Mouse (Mus musculus): ENCODE measurements around the gene Rtkn.

The Rtkn gene

DNA sequence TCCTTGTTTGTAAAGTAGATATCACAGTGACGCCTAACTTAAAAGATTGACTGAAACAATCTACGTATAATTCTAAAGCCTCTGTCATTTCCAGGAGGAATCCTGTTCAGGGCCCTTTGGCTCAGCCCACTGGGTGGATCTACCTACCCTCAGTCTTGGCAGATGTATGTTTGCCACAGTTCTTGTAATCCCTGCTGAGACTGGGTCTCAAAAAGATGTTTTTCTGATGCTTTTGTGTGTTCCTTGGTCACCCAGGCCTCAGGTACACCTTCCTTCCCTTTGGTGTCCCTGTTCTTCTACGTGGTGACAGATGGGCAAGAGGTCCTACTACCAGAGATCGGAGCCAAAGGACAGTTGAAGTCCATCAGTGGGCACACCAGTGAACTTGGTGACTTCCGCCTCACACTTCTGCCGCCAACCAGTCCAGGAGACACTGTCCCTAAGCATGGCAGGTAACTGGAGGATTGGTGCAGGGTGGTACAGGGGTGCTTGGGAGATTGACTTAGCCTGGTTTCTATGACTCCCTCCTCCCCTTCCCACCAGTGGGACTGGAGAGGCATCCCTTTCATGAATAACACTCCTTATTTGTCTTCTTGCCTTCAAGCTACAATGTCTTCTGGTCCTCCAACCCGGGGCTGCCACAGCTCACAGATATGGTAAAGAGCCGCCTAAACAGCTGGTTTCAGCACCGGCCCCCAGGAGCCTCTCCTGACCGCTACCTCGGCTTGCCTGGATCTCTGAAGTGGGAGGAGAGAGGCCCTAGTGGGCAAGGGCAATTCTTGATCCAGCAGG is 18.7 kb upstream of the Rtkn start:
- no peak for DNase-seq (ENCODE audit: low spot score in 2 of 2)

GRCm38 (mm10) chr6:83117165-83117438 is 18.2 kb upstream of the Rtkn start:
- no peak for DNase-seq (ENCODE audit: low spot score in 2 of 2)

- no peak for DNase-seq (ENCODE audit: low spot score in 2 of 2)
Observed at GRCm38 (mm10) chr6:83117616-83118015, 17.6 kb upstream of the Rtkn start.

DNA sequence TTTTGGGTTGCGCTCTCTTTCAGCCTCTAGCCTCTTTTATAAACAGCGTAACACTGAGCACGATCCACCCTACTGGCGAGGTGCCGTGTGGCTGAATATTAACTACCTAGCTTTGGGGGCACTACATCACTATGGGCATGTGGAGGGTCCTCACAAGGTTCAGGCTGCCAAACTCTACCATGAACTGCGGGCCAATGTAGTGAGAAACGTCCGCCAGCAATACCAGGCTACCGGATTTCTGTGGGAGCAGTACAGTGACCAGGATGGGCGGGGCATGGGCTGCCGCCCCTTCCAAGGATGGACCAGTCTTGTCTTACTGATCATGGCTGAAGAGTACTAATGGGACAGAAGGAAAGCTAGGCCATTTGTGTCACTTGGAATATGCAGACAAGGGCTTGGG is 16.9 kb upstream of the Rtkn start:
- no peak for DNase-seq (ENCODE audit: low spot score in 2 of 2)

- DNase-seq (ENCODE audit: low spot score in 2 of 2), result no peak
Observed at GRCm38 (mm10) chr6:83118825-83119733, 16.2 kb upstream of the Rtkn start.

GRCm38 (mm10) chr6:83119734-83120051 is 15.6 kb upstream of the Rtkn start:
- no peak for DNase-seq (ENCODE audit: low spot score in 2 of 2)

DNA sequence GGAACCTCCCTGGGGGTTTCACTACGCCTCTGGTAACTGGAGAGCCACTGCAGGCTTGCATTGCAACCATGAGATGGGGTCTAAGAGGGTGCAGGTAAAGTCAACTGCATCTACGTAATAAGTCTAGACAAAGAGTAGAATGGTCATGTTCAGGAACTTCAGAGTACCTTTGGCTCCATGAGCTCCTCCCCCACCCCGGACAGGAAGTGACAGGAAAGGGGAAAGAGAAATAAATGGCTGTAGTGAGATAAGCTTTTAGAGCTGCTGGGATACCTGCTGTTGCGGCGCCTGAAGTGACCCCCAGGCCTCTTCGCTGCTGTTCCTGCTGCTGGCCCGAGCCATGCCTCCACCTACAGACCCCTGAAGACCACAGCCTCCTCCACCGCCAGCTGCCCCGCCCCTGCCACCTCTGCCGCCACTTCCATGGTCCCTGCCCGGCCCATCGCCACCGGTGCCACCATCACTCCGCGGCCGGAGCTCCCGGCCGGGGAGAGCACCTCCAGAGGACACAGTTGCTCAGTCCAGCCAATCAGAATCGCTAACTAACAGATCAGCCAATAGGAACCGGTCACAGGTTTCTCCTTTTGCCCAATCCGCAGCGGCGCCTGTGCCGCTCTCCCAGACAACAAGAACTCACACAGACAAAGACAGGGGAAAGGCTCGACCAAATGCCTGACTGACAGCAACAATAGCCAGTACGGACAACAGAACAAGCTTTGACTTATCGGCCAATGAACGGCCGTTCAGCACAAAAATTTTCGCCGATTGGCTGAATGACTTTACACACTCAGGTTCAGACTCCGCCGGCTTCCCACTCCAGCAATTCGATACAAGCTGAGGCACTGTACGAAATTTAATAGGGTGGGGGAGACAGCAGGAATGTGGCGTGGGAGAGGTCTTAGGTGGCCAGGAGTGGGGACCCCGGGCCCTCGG is 14.1 kb upstream of the Rtkn start, which contains the start of gene Wbp1:
Gene Wbp1, minus strand, starts transcription at position 630 of the 933 bp plus-strand sequence.
- peak; percentile 97 to 98 for DNase-seq (ENCODE audit: low spot score in 2 of 2)

DNA sequence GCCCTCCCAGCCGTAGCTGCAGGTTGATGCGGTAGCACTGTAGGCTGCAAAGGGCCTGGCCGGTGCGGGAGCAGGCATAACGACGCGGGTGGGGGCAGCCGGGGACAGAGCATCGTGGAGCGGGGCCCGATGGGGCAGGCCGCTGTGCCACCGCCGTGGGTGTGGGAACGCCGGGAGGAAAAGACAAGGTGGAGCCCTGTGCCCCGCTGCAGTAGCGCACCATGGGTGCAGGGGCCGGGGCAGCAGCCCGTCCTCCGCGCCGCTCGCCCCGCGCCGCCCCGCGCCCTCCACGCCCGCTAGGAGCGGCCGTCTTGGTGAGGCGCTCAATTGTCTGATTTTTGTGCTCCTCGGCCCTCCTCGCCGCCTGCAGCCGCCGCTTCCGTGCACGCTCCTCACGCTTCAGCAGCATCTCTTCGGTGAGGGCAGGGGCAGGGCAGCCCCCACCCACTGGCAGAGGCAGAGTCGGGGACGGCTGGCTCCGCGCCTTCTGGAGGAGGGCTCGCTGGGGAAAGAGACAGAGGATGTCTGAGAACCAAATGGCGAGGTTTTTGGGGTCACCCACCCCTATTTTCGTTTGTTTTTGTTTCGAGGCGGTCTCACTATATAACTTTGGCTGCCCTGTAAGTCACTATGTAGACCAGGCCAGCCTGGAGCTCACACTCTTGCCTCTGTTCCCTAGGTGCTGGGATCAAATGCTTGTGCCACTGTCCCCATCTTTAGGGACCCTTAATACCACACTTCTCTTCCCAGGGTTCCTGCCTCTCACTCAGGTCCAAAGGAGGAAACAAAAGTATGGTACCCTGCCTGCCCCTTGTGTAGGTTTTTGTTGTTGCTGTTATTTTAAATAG is 13.2 kb upstream of the Rtkn start:
- DNase-seq (ENCODE audit: low spot score in 2 of 2), result no peak

GRCm38 (mm10) chr6:83122961-83123360 is 12.3 kb upstream of the Rtkn start:
- DNase-seq (ENCODE audit: low spot score in 2 of 2), result no peak

DNA sequence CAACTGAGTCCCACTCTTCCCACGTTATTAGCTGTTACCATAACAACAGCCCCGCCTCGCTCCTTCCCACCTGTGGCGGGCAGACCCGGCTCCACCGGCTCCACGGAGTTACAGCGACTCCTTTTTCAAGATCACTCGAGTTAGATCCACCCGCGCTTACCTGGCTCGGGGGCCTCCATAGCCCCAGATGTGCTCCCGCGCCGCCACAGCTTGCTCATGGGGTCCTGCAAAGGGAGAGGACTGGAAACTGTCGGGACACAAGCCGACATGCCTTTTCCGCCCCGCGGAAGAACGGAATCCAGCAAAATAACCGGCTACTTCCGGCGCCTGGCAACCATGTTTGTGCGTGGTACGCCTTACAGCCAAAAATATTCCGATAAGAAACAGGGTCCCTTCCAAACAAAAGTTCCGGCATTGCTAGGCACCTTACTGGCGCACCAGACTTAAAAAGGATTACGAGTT is 10.4 kb upstream of the Rtkn start:
- DNase-seq (ENCODE audit: low spot score in 2 of 2), result peak; percentile 91 to 93

- no peak for DNase-seq (ENCODE audit: low spot score in 2 of 2)
Observed at GRCm38 (mm10) chr6:83125331-83125730, 9.9 kb upstream of the Rtkn start, which contains the start of gene Ino80b. Gene Ino80b (minus strand): TSS chr6:83125431.

DNA sequence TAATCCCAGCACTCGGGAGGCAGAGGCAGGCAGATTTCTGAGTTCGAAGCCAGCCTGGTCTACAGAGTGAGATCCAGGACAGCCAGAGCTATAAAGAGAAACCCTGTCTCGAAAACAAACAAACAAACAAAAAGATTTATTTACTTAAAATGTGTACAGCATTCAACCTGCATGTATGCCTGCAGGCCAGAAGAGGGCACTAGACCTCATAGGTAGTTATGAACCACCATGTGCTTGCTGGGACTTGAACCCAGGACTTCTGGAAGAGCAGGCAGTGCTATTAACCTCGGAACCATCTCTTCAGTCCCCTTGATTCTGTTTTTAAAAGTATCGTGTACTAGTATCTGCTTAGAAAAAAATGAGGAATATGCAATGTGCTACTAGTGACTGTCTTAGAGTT is 7.8 kb upstream of the Rtkn start:
- no peak for DNase-seq (ENCODE audit: low spot score in 2 of 2)

DNA sequence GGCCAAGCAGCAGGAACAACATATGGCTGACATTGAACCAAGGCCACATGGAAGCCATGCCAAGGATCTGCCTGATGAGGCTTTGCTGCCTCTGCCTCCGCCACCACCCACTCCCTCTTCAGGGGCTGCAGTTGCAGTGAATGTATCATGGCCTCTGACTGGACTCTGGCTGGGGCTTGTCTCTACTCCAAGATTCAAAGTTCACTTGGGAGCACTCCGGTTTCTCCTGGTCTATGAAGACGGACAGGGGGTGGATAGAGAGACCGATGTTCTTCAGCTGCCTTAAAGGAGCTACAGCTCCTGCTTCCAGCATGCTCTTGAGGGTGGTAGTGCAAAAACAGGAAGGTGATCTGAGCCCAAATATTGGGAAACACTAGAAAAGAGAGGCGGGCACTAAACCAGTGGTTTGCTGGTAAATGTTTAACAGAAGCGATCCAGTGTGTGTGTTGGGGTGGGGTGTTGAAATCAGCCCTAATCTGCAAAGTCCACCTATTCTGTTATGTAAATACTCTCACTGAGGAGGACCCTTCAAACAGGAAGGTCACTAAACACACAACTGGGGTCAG is 3.7 kb upstream of the Rtkn start:
- no peak for DNase-seq (ENCODE audit: low spot score in 2 of 2)

GRCm38 (mm10) chr6:83132176-83132919 is 2.9 kb upstream of the Rtkn start:
- no peak for DNase-seq (ENCODE audit: low spot score in 2 of 2)

- no peak for DNase-seq (ENCODE audit: low spot score in 2 of 2)
Observed at GRCm38 (mm10) chr6:83134226-83134625, 1.0 kb upstream of the Rtkn start.

GRCm38 (mm10) chr6:83135571-83136161 is 403 bp downstream of the Rtkn start:
- DNase-seq (ENCODE audit: low spot score in 2 of 2), result no peak

- DNase-seq (ENCODE audit: low spot score in 2 of 2), result no peak
Observed at GRCm38 (mm10) chr6:83136291-83136880, 1.1 kb downstream of the Rtkn start.

DNA sequence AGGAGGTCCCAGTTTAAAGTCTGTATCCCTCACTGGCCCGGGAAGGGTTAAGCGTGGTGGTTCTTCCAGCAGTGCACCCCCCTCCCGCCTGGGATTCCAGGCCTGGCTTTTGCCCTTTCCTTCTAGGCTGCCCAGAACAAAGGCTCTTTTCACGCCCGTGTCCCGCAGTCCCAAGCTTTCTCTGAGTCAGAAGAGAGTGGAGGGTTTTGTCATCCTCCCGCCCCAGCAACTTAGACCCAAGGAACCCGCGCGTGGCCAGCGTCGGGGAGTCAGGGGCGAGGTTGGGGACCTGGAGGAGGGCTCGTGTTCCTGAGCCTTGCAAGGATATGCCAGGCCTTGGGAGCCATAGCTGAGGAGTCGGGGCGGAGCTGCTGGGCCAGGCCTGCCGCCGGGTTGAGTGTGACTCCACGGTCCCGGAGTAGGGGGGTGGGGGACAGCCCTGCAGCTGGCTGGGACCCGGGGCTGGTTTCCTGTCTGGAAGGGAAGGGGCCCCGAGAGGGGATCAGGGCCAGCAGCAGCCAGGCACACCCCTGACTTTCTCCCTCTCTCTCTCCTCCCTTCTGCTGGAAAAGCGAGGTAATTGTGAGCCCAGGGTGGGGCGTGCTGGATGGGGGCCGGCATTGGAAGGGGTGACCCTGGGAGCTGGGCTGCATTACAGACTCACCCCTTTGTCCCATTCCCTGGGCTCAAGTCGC is 1.8 kb downstream of the Rtkn start:
- DNase-seq (ENCODE audit: low spot score in 2 of 2), result no peak

GRCm38 (mm10) chr6:83137576-83137950 is 2.3 kb downstream of the Rtkn start:
- no peak for DNase-seq (ENCODE audit: low spot score in 2 of 2)

All from spleen, postnatal 36 days (tissue).